21 mouse cellular contexts compared by ENCODE assay signal in the genomic region with DNA sequence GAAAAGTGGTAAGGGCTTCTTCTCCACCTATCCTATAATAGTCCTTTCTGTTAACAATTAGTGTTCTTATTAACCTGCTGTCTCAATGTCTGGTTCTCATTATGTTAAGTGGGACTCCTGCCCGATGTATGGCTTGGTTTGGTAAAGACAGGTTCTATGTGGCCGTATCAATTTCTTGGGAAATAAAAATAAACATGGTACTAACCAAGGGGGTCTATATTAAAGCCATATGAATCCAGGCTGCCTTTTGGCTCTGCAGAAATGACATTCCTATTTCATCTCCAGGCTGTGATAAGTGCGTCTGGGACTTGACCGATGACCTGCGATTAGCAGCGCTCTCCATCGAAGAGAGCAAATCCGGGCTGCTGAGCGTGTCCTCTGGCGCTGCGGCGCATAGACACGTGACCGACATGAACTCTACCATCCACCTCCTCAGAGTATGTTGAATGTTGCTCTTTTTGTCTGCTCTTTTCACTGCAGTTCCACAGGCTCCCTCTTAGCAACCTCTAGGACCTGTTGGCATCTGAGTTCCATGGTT.
A peak's percentile ranks its signal among the peaks of the same experiment; 100 is the strongest.
DNase-seq lines count a peak whose midpoint lies in the region; ATAC-seq lines count a peak whose summit lies in the region.
"Had no signal": no experiment of that assay in that cellular context is flagged by ENCODE, and none has a peak within 500 bp of the region (broad histone marks: within the 10 kb centered on the region; RNA-seq: fewer than 3 reads in every experiment).

No protein-coding gene starts in this region.

- peak; percentile 53 for DNase-seq in forebrain, embryonic 11.5 days (ENCODE audit: low spot score)
- DNase-seq in embryo, embryonic 10.5 days (ENCODE audit: low spot score): peak; percentile 60
- peak; percentile 81 for DNase-seq in embryonic facial prominence, embryonic 10.5 days (ENCODE audit: low spot score)
- DNase-seq in limb, embryonic 10.5 days (ENCODE audit: low spot score): peak; percentile 44
- no peak for DNase-seq in frontal cortex, postnatal 25 days (ENCODE audit: low spot score in 2 of 2)
- no peak for DNase-seq in layer of hippocampus, postnatal 36 days
- no peak for DNase-seq in urinary bladder, postnatal 25 days (ENCODE audit: low spot score)
- DNase-seq: adrenal gland, postnatal 14 days; cerebellum, adult 11-12 months; cerebellum, adult 9-10 months; heart, adult 2 months; kidney, adult 8-10 months had no signal

- WGBS in forebrain, embryonic 11.5 days: 79% methylated on average over 14 of the region's 14 CpGs
- WGBS in forebrain, embryonic 15.5 days: 90% methylated on average over 14 of the region's 14 CpGs
- WGBS in embryonic facial prominence, embryonic 10.5 days: 39% methylated on average over 14 of the region's 14 CpGs
- WGBS in limb, embryonic 10.5 days: 74% methylated on average over 14 of the region's 14 CpGs

- H3K27me3 ChIP-seq in forebrain, embryonic 11.5 days (ENCODE audit: control insufficient read depth, insufficient read depth, low read length): no peaks in the 10 kb centered on the region
- no peaks in the 10 kb centered on the region for H3K27me3 ChIP-seq in forebrain, embryonic 15.5 days
- H3K27me3 ChIP-seq in embryonic facial prominence, embryonic 10.5 days (replicated peaks; ENCODE audit: low read depth, poor library complexity, severe bottlenecking): peaks cover 12% of the 10 kb centered on the region; the same call in 1 of the 2 replicates
- H3K27me3 ChIP-seq in limb, embryonic 10.5 days (ENCODE audit: low read depth, poor library complexity, severe bottlenecking): no peaks in the 10 kb centered on the region
- H3K27me3 ChIP-seq: CH12.LX; heart, embryonic 12.5 days; hindbrain, embryonic 15.5 days; Patski had no signal

- no peak for ATAC-seq in forebrain, embryonic 11.5 days (replicated peaks; ENCODE audit: low FRiP score)
- no peak for ATAC-seq in forebrain, embryonic 15.5 days (replicated peaks)
- ATAC-seq: activated CD4-positive, CD25-positive, alpha-beta regulatory T cell, adult 4 months; forebrain, embryonic 16.5 days; inflammation-experienced regulatory T-cells, adult 6 months; intestine, postnatal 0 days; Patski had no signal

- no peaks in the 10 kb centered on the region for H3K9me3 ChIP-seq in forebrain, embryonic 11.5 days (ENCODE audit: control insufficient read depth, low read length)
- no peaks in the 10 kb centered on the region for H3K9me3 ChIP-seq in forebrain, embryonic 15.5 days
- H3K9me3 ChIP-seq in embryonic facial prominence, embryonic 10.5 days: peaks cover 2% of the 10 kb centered on the region; the same call in 1 of the 2 replicates
- no peaks in the 10 kb centered on the region for H3K9me3 ChIP-seq in limb, embryonic 10.5 days (replicated peaks)
- H3K9me3 ChIP-seq: heart, embryonic 12.5 days; hindbrain, embryonic 15.5 days had no signal

- H3K4me1 ChIP-seq in forebrain, embryonic 11.5 days (replicated peaks; ENCODE audit: control insufficient read depth, insufficient read depth, low read length): no peaks in the 10 kb centered on the region
- H3K4me1 ChIP-seq in forebrain, embryonic 15.5 days: no peaks in the 10 kb centered on the region
- peaks cover 40% of the 10 kb centered on the region for H3K4me1 ChIP-seq in embryonic facial prominence, embryonic 10.5 days
- peaks cover 21% of the 10 kb centered on the region for H3K4me1 ChIP-seq in limb, embryonic 10.5 days
- H3K4me1 ChIP-seq: heart, embryonic 12.5 days had no signal

- H3K4me2 ChIP-seq in forebrain, embryonic 11.5 days (ENCODE audit: low read depth, low read length, severe bottlenecking): no peak overlapping the region
- H3K4me2 ChIP-seq in forebrain, embryonic 15.5 days (replicated peaks): no peak overlapping the region
- H3K4me2 ChIP-seq: heart, embryonic 12.5 days; hindbrain, embryonic 15.5 days had no signal

- H3K36me3 ChIP-seq in forebrain, embryonic 11.5 days (ENCODE audit: control insufficient read depth, insufficient read depth, low read length): no peaks in the 10 kb centered on the region
- no peaks in the 10 kb centered on the region for H3K36me3 ChIP-seq in forebrain, embryonic 15.5 days
- peaks cover 8% of the 10 kb centered on the region for H3K36me3 ChIP-seq in embryonic facial prominence, embryonic 10.5 days (replicated peaks)
- peaks cover 21% of the 10 kb centered on the region for H3K36me3 ChIP-seq in limb, embryonic 10.5 days
- H3K36me3 ChIP-seq: hindbrain, embryonic 15.5 days had no signal

- no peak overlapping the region for H3K27ac ChIP-seq in forebrain, embryonic 11.5 days (ENCODE audit: low read depth, low read length)
- H3K27ac ChIP-seq in forebrain, embryonic 15.5 days (replicated peaks): no peak overlapping the region
- peak overlapping the region; percentile 48; the same call in 1 of the 2 replicates for H3K27ac ChIP-seq in embryonic facial prominence, embryonic 10.5 days (replicated peaks)
- H3K27ac ChIP-seq in limb, embryonic 10.5 days: no peak overlapping the region
- H3K27ac ChIP-seq: heart, adult 2 months; hindbrain, embryonic 15.5 days had no signal

- H3K9ac ChIP-seq in forebrain, embryonic 11.5 days (ENCODE audit: low read length): no peak overlapping the region
- no peak overlapping the region for H3K9ac ChIP-seq in forebrain, embryonic 15.5 days (replicated peaks)
- H3K9ac ChIP-seq: heart, embryonic 12.5 days; hindbrain, embryonic 15.5 days had no signal

- no peak overlapping the region for H3K4me3 ChIP-seq in forebrain, embryonic 11.5 days (ENCODE audit: low read depth, low read length)
- no peak overlapping the region for H3K4me3 ChIP-seq in forebrain, embryonic 15.5 days
- H3K4me3 ChIP-seq in embryonic facial prominence, embryonic 10.5 days: no peak overlapping the region
- no peak overlapping the region for H3K4me3 ChIP-seq in limb, embryonic 10.5 days
- H3K4me3 ChIP-seq: heart, adult 2 months; heart, embryonic 12.5 days; hindbrain, embryonic 15.5 days had no signal

Comparison
In these comparisons a context has a peak if more than half of its experiments do, and no peak if none do; other contexts are left out.
1. DNase-seq: peak in forebrain, embryonic 11.5 days (single experiment), embryo, embryonic 10.5 days (single experiment), embryonic facial prominence, embryonic 10.5 days (single experiment) and limb, embryonic 10.5 days (single experiment); none in frontal cortex, postnatal 25 days (0 of 2), layer of hippocampus, postnatal 36 days (0 of 2) and urinary bladder, postnatal 25 days (single experiment).